Mouse (Mus musculus) liver, embryonic 16.5 days (tissue): Measurements from ENCODE around the gene Gm3685. TPM values are rescaled to one million over a fixed set of nuclear protein-coding genes. Genes with fewer than 3 reads are reported as not detected.
"Not testable (repeated sequence)": the region's sequence is repeated elsewhere in the genome, so short reads cannot be mapped to it uniquely, and the experiment has no call there.

Experiments
- ATAC-seq: fragments of 200-750 bp; cut with Nextera tagmentation; 2 replicates; pipeline ENCODE4 v1.8.0; 2017; ENCODE audit warnings: low read depth, mild to moderate bottlenecking, moderate number of reproducible peaks, moderate library complexity
- H3K27ac ChIP-seq: fragments of 300-500 bp; sonication (generic); 2 replicates; pipeline ENCODE4 v1.5.1; 2014; ENCODE audit warnings: mild to moderate bottlenecking, low read length
- H3K27me3 ChIP-seq: fragments of 300-500 bp; sonication (generic); 2 replicates; pipeline ENCODE4 v1.6.1; 2014; ENCODE audit warnings: low read depth, low read length, mixed read lengths; ENCODE audit not compliant: control insufficient read depth, insufficient read depth
- H3K36me3 ChIP-seq: fragments of 300-500 bp; sonication (generic); 2 replicates; pipeline ENCODE4 v1.6.1; 2014; ENCODE audit warnings: mild to moderate bottlenecking; ENCODE audit not compliant: control insufficient read depth, insufficient read depth
- H3K4me1 ChIP-seq: fragments of 300-500 bp; sonication (generic); 2 replicates; pipeline ENCODE4 v1.6.1; 2014; ENCODE audit warnings: low read depth, low read length, mixed read lengths; ENCODE audit not compliant: control insufficient read depth
- H3K4me2 ChIP-seq: fragments of 300-500 bp; sonication (generic); 2 replicates; pipeline ENCODE4 v1.6.1; 2014; ENCODE audit warnings: low read depth, low read length, mixed read lengths
- H3K4me3 ChIP-seq: fragments of 300-500 bp; sonication (generic); 2 replicates; pipeline ENCODE4 v1.5.1; 2014; ENCODE audit warnings: low read depth, mild to moderate bottlenecking, low read length
- H3K9ac ChIP-seq: fragments of 300-500 bp; sonication (generic); 2 replicates; pipeline ENCODE4 v1.6.1; 2014; ENCODE audit warnings: low read depth, low read length
- H3K9me3 ChIP-seq: fragments of 300-500 bp; sonication (generic); replicated peaks from 2 replicates; pipeline ENCODE4 v1.6.1; 2016; ENCODE audit warnings: low read length; ENCODE audit not compliant: control insufficient read depth
- WGBS: fragments of 180-500 bp; shearing (Covaris S2); extraction: QIAGEN DNeasy Blood & Tissue Kit; methylation state at CpG from one replicate; pipeline ENCODE4 v1.1.7; 2014; ENCODE audit not compliant: insufficient replicate concordance; 5-methylcytosine and 5-hydroxymethylcytosine counted together
- polyA plus RNA-seq: library from polyadenylated mRNA; unstranded; fragments of >200 nt; fragmentation: Nextera tagmentation; extraction: Ambion mirVana; gene quantifications from 2 replicates; pipeline ENCODE4 v1.2.1, GENCODE M21; 2015

Gm3685 gene
- polyA plus RNA-seq, result not detected in 2 replicates

DNA sequence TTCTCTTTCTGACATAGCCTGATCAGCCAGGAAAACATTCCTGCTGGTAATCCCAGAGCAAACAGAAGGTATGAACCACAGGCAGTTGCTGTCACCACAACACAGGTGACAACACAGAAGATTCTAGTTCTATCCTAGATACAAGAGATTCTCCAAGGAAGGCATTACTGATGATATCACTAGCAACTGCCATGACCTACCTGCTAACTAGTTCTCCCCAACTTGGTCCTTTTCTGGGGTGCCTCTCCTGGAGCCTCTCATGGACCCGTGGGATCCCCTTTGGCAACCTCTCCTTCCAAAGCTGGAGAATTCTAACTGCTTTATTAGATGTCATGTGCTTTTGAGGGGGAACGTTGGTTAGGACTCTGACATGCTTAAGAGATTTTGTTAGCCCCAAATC is at the start of gene Gm3685:
Gene Gm3685, minus strand, starts transcription at position 101 of the 400 bp plus-strand sequence.
- not testable (repeated sequence) for H3K36me3 ChIP-seq, H3K9me3 ChIP-seq, H3K4me3 ChIP-seq, H3K27ac ChIP-seq, H3K27me3 ChIP-seq, H3K9ac ChIP-seq, H3K4me2 ChIP-seq, ATAC-seq, H3K4me1 ChIP-seq
- WGBS, result no CpG with 5 or more reads among the region's 2 CpGs

DNA sequence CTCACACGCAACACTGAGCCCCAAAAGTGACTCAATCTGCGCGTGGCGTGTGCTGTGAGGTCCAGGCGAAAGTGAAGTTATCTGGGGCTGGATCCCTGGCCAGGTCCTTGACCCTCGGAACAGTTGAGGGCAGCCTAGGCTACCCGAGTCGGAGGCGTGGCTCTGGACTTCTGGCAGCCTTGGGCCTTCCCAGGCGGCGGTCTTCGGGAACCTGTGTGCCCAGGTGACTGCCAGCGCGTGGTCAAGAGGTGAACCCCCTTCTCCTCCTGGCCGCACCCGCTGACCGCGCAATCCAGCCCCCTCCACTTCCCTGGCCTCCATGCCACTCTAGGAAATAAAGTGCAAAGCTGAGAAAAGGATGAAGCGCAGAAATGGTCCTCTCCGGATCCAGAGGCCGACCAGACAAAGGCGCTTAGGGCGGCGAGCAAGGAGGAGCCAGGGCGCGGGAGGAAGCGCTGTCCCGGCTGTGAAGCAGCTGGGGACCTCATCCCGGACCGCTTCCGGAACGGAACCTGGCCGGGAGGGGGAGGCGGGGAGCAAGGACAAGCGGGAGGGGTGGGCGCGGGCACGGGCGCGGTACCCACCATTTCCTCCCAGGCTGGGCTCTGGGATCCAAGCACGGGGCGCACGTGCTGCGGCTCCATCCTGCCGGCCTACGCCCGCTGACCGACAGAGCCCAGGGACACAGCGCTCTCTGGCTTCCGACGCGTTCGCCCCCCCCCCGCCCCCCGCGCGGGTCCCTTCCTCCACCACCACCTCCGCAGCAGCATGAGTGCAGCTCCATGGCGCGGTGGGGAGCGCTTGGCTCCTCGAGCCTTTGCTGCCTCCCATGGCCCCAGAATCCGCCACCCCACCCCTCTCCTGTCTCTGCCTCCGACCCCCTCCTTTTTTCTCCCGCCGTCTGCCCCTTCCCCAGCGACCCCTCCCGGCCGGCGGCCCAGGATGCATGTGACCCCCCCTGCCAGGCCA is 17.7 kb downstream of the Gm3685 start, which contains the start of gene Gm10406:
Gene Gm10406, minus strand, starts transcription at position 669 of the 969 bp plus-strand sequence.
- H3K4me3 ChIP-seq, H3K9ac ChIP-seq: not testable (repeated sequence)

GRCm38 (mm10) chr14:7026274-7026673 is 18.5 kb downstream of the Gm3685 start:
- ATAC-seq, H3K4me2 ChIP-seq: not testable (repeated sequence)
- WGBS, result 6% methylated on average over 8 of the region's 9 CpGs

More for the DNA sequence above, 17.7 kb downstream of the Gm3685 start, which contains the start of gene Gm10406:
- H3K4me1 ChIP-seq, ATAC-seq, H3K36me3 ChIP-seq, H3K27ac ChIP-seq, H3K27me3 ChIP-seq, H3K4me2 ChIP-seq, H3K9me3 ChIP-seq: not testable (repeated sequence)
- 2% methylated on average over 35 of the region's 70 CpGs for WGBS

More at GRCm38 (mm10) chr14:7026274-7026673, 18.5 kb downstream of the Gm3685 start:
- not testable (repeated sequence) for H3K9ac ChIP-seq, H3K36me3 ChIP-seq, H3K27me3 ChIP-seq, H3K4me1 ChIP-seq, H3K9me3 ChIP-seq, H3K4me3 ChIP-seq, H3K27ac ChIP-seq

Other genes starting within 250 kb of the Gm3685 start
- not detected in 2 replicates for gene Gm3642, start 204.7 kb downstream of the Gm3685 start, polyA plus RNA-seq
- gene Gm3667, start 155.0 kb downstream of the Gm3685 start, polyA plus RNA-seq, result not detected in 2 replicates
- not detected in 2 replicates for gene Gm6356, start 71.2 kb downstream of the Gm3685 start, polyA plus RNA-seq
- not detected in 2 replicates for gene Gm10406, start 17.5 kb downstream of the Gm3685 start, polyA plus RNA-seq
- gene Gm3696, start 55.7 kb upstream of the Gm3685 start, polyA plus RNA-seq, result not detected in 2 replicates
- gene Gm6676, start 80.4 kb upstream of the Gm3685 start, polyA plus RNA-seq, result not detected in 2 replicates
- gene Gm3512, start 129.6 kb upstream of the Gm3685 start, polyA plus RNA-seq, result 0.05 and 0.16 TPM in 2 replicates
- gene Gm16434, start 149.6 kb upstream of the Gm3685 start, polyA plus RNA-seq, result not detected in 2 replicates
- gene Gm3727, start 219.7 kb upstream of the Gm3685 start, polyA plus RNA-seq, result not detected in 2 replicates